Mouse (Mus musculus): ENCODE data around the gene Plcxd2. TPM values are rescaled to one million over a fixed set of nuclear protein-coding genes. Genes with fewer than 3 reads are reported as not detected.

Plcxd2 gene
- polyA plus RNA-seq, 1 experiment = 43.2 TPM

DNA sequence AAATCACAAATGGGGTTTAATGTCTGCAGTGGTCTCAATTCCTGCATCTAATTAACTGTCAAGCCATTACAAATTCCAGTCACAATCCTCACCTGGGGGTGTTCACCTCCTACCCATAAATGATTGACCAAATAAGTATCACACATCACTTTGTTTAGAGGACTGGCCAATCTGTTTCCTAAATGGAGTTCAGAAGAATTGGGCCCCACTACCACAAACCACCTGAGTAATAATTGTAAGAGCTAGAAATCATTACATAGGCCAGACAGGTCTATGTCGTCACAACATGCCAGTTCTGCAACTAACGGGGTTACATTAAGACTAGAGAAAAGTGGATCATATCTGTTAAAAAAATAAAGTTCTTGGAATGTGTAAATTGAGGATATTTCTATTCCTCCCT lies 58.0 kb downstream of the Plcxd2 start:
- no peak overlapping the region for H3K27ac ChIP-seq (ENCODE audit: insufficient read depth, low read length)
- H3K4me3 ChIP-seq (ENCODE audit: insufficient read depth, low read length) = no peak overlapping the region
- H3K4me1 ChIP-seq (ENCODE audit: control insufficient read depth, insufficient read depth, low read length) = no peaks in the 10 kb centered on the region
- no peak for TF ChIP-seq CTCF (IDR thresholded peaks at IDR 0.05; ENCODE audit: extremely low read depth, insufficient read depth, low read length)
- no peak for TF ChIP-seq POLR2A (IDR thresholded peaks at IDR 0.05; ENCODE audit: extremely low read depth, insufficient read depth, low read length)

DNA sequence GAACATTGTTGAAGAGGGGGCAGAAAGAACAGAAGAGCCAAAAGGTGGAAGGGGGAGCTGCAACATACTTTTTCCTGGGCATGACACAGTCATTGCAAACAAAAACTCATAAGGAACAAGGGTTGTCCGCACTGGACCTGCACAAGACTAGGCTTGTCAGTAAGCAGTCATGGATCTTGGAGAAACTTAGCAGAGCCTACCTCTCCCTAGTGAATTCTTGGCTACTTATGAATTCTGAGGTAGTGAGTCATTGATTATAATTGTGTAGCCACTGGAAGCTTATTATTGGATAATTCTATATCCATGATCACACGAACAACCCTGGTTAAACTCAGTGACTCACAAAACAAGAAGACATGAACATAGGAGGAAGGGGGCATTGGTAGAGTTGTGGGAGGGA lies 63.7 kb downstream of the Plcxd2 start:
- H3K4me3 ChIP-seq (ENCODE audit: insufficient read depth, low read length) = no peak overlapping the region

DNA sequence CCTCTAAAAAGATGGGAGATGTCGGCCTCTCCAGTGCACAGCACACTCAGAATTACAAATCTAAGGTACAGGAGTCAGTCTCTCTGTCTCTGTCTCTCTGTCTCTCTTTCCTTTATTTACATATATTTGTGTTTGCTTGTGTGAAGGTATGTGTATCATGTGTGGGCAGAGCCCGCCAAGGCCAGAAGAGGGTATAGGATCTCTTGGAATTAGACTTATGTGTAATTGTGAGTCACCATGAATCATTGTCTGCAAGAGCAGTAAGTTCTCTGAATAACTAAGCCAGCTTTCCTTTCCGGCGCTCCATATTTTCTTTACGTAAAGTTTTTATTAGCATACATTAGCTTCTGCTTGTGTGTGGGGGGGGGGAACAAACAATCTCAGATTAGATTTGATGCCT lies 64.4 kb downstream of the Plcxd2 start:
- no peaks in the 10 kb centered on the region for H3K4me1 ChIP-seq (ENCODE audit: control insufficient read depth, insufficient read depth, low read length)
- no peak for TF ChIP-seq POLR2A (IDR thresholded peaks at IDR 0.05; ENCODE audit: extremely low read depth, insufficient read depth, low read length)
- no peak overlapping the region for H3K4me3 ChIP-seq (ENCODE audit: insufficient read depth, low read length)
- H3K27ac ChIP-seq (ENCODE audit: insufficient read depth, low read length) = no peak overlapping the region

More for the DNA sequence above, 63.7 kb downstream of the Plcxd2 start:
- H3K27ac ChIP-seq (ENCODE audit: insufficient read depth, low read length) = no peak overlapping the region
- no peaks in the 10 kb centered on the region for H3K4me1 ChIP-seq (ENCODE audit: control insufficient read depth, insufficient read depth, low read length)
- no peak for TF ChIP-seq POLR2A (IDR thresholded peaks at IDR 0.05; ENCODE audit: extremely low read depth, insufficient read depth, low read length)
- no peak for TF ChIP-seq CTCF (IDR thresholded peaks at IDR 0.05; ENCODE audit: extremely low read depth, insufficient read depth, low read length)

DNA sequence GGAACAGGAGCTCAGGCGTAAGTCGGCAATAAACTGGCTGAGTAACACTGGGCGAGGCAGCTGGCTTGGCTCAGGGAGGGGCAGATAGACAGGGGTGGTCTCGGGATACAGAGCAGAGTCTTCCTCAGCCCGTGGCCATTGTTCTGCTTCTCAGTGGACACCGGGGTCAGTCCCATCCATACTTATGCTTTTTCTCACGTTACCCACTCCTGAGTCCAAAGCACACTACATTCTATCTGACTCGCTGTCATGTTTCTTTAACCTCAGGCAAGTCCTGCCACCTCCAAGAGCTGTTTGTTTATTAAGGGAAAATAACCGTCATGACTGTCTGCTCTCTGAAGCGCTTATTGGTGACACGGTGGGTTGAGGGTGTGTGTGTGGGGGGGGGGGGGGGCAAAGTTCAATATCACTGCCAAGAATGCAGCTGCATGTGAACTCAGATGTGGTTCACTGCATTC lies 64.8 kb downstream of the Plcxd2 start:
- TF ChIP-seq CTCF (IDR thresholded peaks at IDR 0.05; ENCODE audit: extremely low read depth, insufficient read depth, low read length) = no peak
- TF ChIP-seq POLR2A (IDR thresholded peaks at IDR 0.05; ENCODE audit: extremely low read depth, insufficient read depth, low read length) = no peak
- no peak overlapping the region for H3K27ac ChIP-seq (ENCODE audit: insufficient read depth, low read length)
- no peak overlapping the region for H3K4me3 ChIP-seq (ENCODE audit: insufficient read depth, low read length)
- no peaks in the 10 kb centered on the region for H3K4me1 ChIP-seq (ENCODE audit: control insufficient read depth, insufficient read depth, low read length)

DNA sequence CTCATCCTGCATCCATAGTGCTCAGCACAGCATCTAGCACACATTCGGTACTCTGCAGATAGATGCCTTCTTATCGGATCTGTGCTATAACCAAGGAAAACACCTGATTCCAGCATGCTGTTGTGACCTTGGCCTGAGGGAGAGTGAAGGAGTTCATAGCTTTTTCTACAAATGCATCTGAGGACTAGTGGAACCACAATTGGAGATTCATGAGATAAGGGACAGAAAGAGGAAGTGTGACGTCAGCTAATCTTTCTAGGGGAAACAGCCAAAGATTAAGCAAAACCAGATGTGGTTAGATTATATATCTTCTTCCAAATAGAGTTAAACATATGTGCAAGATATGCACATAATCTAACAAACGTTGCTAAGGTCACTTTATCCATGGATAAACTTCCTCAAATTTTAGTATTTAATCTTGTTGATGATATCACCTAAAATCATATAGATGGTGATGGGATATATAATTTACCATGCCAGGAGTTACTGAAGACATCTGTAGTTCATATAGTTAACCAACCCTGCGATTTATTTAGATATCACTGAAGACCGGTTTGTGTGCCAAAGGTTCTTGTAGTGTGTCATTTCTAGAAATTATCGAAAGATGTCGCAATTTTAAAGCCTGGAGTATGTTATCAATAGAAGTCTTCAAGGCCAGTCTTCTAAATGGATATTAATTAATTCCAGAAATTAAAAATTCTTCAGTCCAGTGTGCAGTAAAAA lies 67.7 kb downstream of the Plcxd2 start:
- TF ChIP-seq POLR2A (IDR thresholded peaks at IDR 0.05; ENCODE audit: extremely low read depth, insufficient read depth, low read length) (no peak), CTCF (IDR thresholded peaks at IDR 0.05; ENCODE audit: extremely low read depth, insufficient read depth, low read length) (no peak)
- Histone ChIP-seq H3K4me3 (ENCODE audit: insufficient read depth, low read length) (no peak overlapping the region), H3K4me1 (ENCODE audit: control insufficient read depth, insufficient read depth, low read length) (no peaks in the 10 kb centered on the region), H3K27ac (ENCODE audit: insufficient read depth, low read length) (no peak overlapping the region)

DNA sequence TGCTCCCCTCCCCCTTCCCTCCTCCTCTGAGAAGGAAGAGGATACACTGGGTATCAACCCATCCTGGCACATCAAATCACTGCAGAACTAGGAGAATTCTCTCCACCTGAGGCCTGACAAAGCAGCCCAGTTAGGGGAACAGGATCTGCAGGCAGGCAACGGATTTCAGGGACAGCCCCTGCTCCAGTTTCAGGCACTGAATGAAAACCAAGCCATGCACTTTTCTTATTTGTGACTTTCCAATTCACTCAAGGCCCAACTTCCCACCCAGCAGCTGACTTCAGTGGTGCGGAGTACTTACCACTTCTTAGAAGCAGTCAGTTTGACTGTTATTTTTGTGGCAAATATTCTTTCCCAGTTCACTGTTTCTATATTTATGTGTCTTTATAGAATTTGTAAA lies 69.3 kb downstream of the Plcxd2 start:
- TF ChIP-seq CTCF (IDR thresholded peaks at IDR 0.05; ENCODE audit: extremely low read depth, insufficient read depth, low read length) (no peak), POLR2A (IDR thresholded peaks at IDR 0.05; ENCODE audit: extremely low read depth, insufficient read depth, low read length) (no peak)
- Histone ChIP-seq H3K27ac (ENCODE audit: insufficient read depth, low read length) (no peak overlapping the region), H3K4me1 (ENCODE audit: control insufficient read depth, insufficient read depth, low read length) (no peaks in the 10 kb centered on the region), H3K4me3 (ENCODE audit: insufficient read depth, low read length) (no peak overlapping the region)

DNA sequence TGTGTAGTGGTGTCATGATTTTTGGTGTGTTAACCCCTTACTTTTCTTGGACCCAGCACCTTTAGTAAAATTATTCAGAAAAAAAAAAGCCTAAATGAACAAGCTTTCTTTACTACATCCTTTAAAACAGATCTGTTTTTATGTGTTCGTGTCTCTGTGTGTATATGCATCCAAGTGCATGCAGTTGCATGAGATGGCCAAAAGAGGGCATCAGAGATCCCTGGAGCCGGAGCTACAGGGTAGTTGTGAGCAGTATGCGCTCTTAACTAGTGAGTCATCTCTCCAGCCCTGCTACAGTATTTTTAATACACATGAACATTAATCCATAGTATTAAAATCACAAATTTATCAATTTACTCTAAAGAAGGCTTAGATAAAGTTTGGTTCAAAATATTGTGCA lies 70.6 kb downstream of the Plcxd2 start:
- H3K4me3 ChIP-seq (ENCODE audit: insufficient read depth, low read length) = no peak overlapping the region
- H3K4me1 ChIP-seq (ENCODE audit: control insufficient read depth, insufficient read depth, low read length) = no peaks in the 10 kb centered on the region
- no peak overlapping the region for H3K27ac ChIP-seq (ENCODE audit: insufficient read depth, low read length)
- no peak for TF ChIP-seq POLR2A (IDR thresholded peaks at IDR 0.05; ENCODE audit: extremely low read depth, insufficient read depth, low read length)
- TF ChIP-seq CTCF (IDR thresholded peaks at IDR 0.05; ENCODE audit: extremely low read depth, insufficient read depth, low read length) = no peak

DNA sequence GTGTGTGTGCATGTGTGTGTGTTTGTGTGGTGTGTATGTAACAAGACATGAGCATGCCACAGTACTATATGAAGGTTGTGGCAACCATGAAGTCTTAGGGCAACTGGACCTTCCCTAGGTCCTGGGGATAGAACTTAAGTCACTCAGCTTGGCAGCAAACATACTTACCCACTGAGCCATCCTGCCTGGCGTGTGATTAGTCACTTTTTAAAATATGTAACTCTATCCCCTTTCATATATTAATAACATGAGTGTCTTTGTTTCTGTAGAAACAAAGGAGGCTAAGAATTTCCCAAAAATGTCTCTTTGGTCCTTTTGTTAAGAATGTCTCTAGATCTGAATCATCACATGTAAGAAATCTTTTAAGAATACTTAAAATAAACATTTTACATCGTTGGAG lies 72.6 kb downstream of the Plcxd2 start:
- no peaks in the 10 kb centered on the region for H3K4me1 ChIP-seq (ENCODE audit: control insufficient read depth, insufficient read depth, low read length)
- no peak overlapping the region for H3K4me3 ChIP-seq (ENCODE audit: insufficient read depth, low read length)
- TF ChIP-seq POLR2A (IDR thresholded peaks at IDR 0.05; ENCODE audit: extremely low read depth, insufficient read depth, low read length) = no peak
- TF ChIP-seq CTCF (IDR thresholded peaks at IDR 0.05; ENCODE audit: extremely low read depth, insufficient read depth, low read length) = no peak
- H3K27ac ChIP-seq (ENCODE audit: insufficient read depth, low read length) = no peak overlapping the region

DNA sequence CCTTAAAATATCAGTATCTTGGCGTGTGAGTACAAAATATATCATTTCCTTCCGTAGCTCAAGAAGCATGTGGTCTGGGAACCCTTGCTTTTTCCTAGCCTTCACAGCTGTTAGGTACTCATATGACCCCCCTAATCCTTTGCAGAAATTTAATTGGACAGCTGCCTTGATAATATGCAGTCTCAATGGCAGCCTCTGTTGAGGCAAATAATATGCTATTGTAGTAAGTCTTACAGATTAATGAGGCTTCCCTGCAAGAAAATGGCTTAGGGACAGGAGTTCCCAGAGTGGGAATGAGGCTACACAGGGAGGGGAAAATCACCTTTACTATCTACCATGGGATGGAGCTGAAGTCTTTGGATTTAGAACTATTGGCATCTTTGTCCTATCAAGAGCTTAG lies 73.5 kb downstream of the Plcxd2 start:
- H3K27ac ChIP-seq (ENCODE audit: insufficient read depth, low read length) = no peak overlapping the region
- no peak overlapping the region for H3K4me3 ChIP-seq (ENCODE audit: insufficient read depth, low read length)
- TF ChIP-seq POLR2A (IDR thresholded peaks at IDR 0.05; ENCODE audit: extremely low read depth, insufficient read depth, low read length) (no peak), CTCF (IDR thresholded peaks at IDR 0.05; ENCODE audit: extremely low read depth, insufficient read depth, low read length) (no peak)
- no peaks in the 10 kb centered on the region for H3K4me1 ChIP-seq (ENCODE audit: control insufficient read depth, insufficient read depth, low read length)

DNA sequence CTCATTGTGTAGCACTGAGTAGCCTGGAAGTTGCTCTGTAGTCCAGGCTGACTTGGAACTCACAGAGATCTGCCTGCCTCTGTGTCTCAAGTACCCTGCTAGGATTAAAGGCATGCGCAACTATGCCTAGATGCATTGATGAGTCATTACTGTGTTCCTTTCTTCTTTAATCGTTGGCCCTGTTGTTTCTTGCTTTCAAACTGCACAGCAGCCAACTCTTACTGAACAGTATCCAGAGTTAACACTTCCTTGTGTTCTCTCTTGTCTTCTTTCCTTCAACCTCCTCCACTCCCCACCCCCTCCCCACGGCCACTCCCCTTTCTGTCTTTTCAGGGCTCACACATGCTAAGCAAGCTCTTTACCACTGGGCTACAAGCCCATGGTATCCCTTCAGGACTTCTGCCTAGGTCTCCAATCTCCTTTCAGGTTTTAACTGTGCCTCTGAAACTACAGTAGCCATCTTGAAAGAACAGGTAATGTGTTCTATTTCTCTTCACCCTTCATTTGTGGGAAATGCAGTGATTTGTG lies 74.0 kb downstream of the Plcxd2 start:
- Histone ChIP-seq H3K4me3 (ENCODE audit: insufficient read depth, low read length) (no peak overlapping the region), H3K4me1 (ENCODE audit: control insufficient read depth, insufficient read depth, low read length) (no peaks in the 10 kb centered on the region), H3K27ac (ENCODE audit: insufficient read depth, low read length) (no peak overlapping the region)
- TF ChIP-seq POLR2A (IDR thresholded peaks at IDR 0.05; ENCODE audit: extremely low read depth, insufficient read depth, low read length) = no peak
- no peak for TF ChIP-seq CTCF (IDR thresholded peaks at IDR 0.05; ENCODE audit: extremely low read depth, insufficient read depth, low read length)

Measured in cortical plate, adult 2 months (tissue).